Mouse (Mus musculus) kidney, postnatal 14 days (tissue): ENCODE data around the gene Nol8.

Experiments used
- DNase-seq: peaks from one replicate; pipeline ENCODE4 v3.0.0; 2022; ENCODE audit warnings: mixed read lengths

Gene Nol8

GRCm38 (mm10) chr13:49691056-49691455 lies 38.2 kb downstream of the Nol8 start:
- no peak for DNase-seq

GRCm38 (mm10) chr13:49703216-49703779 lies 50.4 kb downstream of the Nol8 start:
- no peak for DNase-seq

GRCm38 (mm10) chr13:49706032-49706690 lies 53.3 kb downstream of the Nol8 start:
- no peak for DNase-seq

GRCm38 (mm10) chr13:49708311-49708710 lies 55.4 kb downstream of the Nol8 start:
- DNase-seq = no peak

- no peak for DNase-seq
These were observed 59.3 kb downstream of the Nol8 start for GRCm38 (mm10) chr13:49712047-49712721.

- DNase-seq = no peak
These were observed 66.4 kb downstream of the Nol8 start for GRCm38 (mm10) chr13:49719310-49719709.
